Mouse (Mus musculus) C2C12 (cell line): ENCODE data around the gene Sde2. TPM values are rescaled to one million over a fixed set of nuclear protein-coding genes. Genes with fewer than 3 reads are reported as not detected.

Experiments used
- H3K27me3 ChIP-seq: one replicate; pipeline ENCODE4 v1.6.1; 2011; ENCODE audit not compliant: control insufficient read depth, insufficient read depth, insufficient read length
- H3K36me3 ChIP-seq: one replicate; pipeline ENCODE4 v1.6.1; 2011; ENCODE audit not compliant: control insufficient read depth, insufficient read depth
- H3K4me3 ChIP-seq: one replicate; pipeline ENCODE4 v1.5.1; 2011; ENCODE audit warnings: mild to moderate bottlenecking, control low read depth; ENCODE audit not compliant: poor library complexity, insufficient read depth, severe bottlenecking
- H3K79me2 ChIP-seq: one replicate; pipeline ENCODE4 v1.6.1; 2011; ENCODE audit not compliant: control insufficient read depth, insufficient read depth
- H3K79me3 ChIP-seq: one replicate; pipeline ENCODE4 v1.6.1; 2011; ENCODE audit warnings: low read depth, control low read depth
- H3ac ChIP-seq: one replicate; pipeline ENCODE3; 2011; ENCODE audit warnings: low read depth; ENCODE audit not compliant: control insufficient read depth, insufficient read length
- CEBPB ChIP-seq: IDR thresholded peaks from one replicate; pipeline ENCODE4 v1.6.1; 2011; ENCODE audit warnings: low read depth, mild to moderate bottlenecking, control low read depth, moderate library complexity
- CTCF ChIP-seq: IDR thresholded peaks from one replicate; pipeline ENCODE4 v1.5.1; 2011; ENCODE audit not compliant: control insufficient read depth, insufficient read depth, insufficient read length
- FOSL1 ChIP-seq: IDR thresholded peaks from one replicate; pipeline ENCODE4 v1.8.0; 2011; ENCODE audit warnings: mild to moderate bottlenecking, low read length; ENCODE audit not compliant: poor library complexity, insufficient read depth, severe bottlenecking
- MAX ChIP-seq: IDR thresholded peaks from one replicate; pipeline ENCODE4 v1.6.1; 2011; ENCODE audit warnings: mild to moderate bottlenecking, control low read depth
- MYOD1 ChIP-seq: IDR thresholded peaks from one replicate; pipeline ENCODE4 v1.6.1; 2011; ENCODE audit warnings: low read depth; ENCODE audit not compliant: control insufficient read depth, insufficient read length
- MYOG ChIP-seq: IDR thresholded peaks from one replicate; pipeline ENCODE4 v1.6.1; 2011; ENCODE audit not compliant: control insufficient read depth, insufficient read length; ENCODE audit errors: extremely low read depth
- USF1 ChIP-seq: IDR thresholded peaks from one replicate; pipeline ENCODE4 v1.6.1; 2011; ENCODE audit warnings: low read depth, mild to moderate bottlenecking, control low read depth, moderate library complexity
- polyA plus RNA-seq: library from polyadenylated mRNA; unstranded; fragments of >200 nt; fragmentation: generic; extraction: Trizol; gene quantifications from one replicate; pipeline ENCODE4 v1.2.1, GENCODE M21; 2012; ENCODE audit warnings: missing spikeins

Sde2 gene
- polyA plus RNA-seq, 1 experiment = 17.7 TPM

- Histone ChIP-seq H3K4me3 (no peak overlapping the region), H3K79me2 (peaks cover 20% of the 10 kb centered on the region), H3ac (no peak overlapping the region), H3K36me3 (no peaks in the 10 kb centered on the region), H3K79me3 (peaks cover 19% of the 10 kb centered on the region), H3K27me3 (peaks cover 16% of the 10 kb centered on the region)
- TF ChIP-seq MYOG (no peak), USF1 (no peak)
Observed at GRCm38 (mm10) chr1:180901107-180901506, 50.2 kb downstream of the Sde2 start.

GRCm38 (mm10) chr1:180902915-180903314 is 52.0 kb downstream of the Sde2 start:
- H3K79me2 ChIP-seq = peaks cover 32% of the 10 kb centered on the region
- TF ChIP-seq CEBPB (no peak), USF1 (no peak), MAX (no peak), FOSL1 (no peak), MYOG (no peak), MYOD1 (no peak), CTCF (no peak)
- H3K36me3 ChIP-seq = peaks cover 17% of the 10 kb centered on the region
- H3K4me3 ChIP-seq = no peak overlapping the region
- H3ac ChIP-seq = no peak overlapping the region
- peaks cover 23% of the 10 kb centered on the region for H3K79me3 ChIP-seq
- H3K27me3 ChIP-seq = peaks cover 4% of the 10 kb centered on the region

GRCm38 (mm10) chr1:180903666-180904038 is 52.7 kb downstream of the Sde2 start:
- no peak overlapping the region for H3K4me3 ChIP-seq
- peaks cover 21% of the 10 kb centered on the region for H3K36me3 ChIP-seq
- H3K27me3 ChIP-seq = no peaks in the 10 kb centered on the region
- H3ac ChIP-seq = no peak overlapping the region
- TF ChIP-seq MYOD1 (no peak), FOSL1 (no peak), MYOG (no peak), MAX (no peak), USF1 (no peak), CEBPB (no peak), CTCF (no peak)
- H3K79me3 ChIP-seq = peaks cover 25% of the 10 kb centered on the region
- peaks cover 32% of the 10 kb centered on the region for H3K79me2 ChIP-seq

GRCm38 (mm10) chr1:180904039-180904814 is 53.3 kb downstream of the Sde2 start, which contains the start of gene Pycr2:
Gene Pycr2, plus strand, starts transcription at chr1:180904293.
- Histone ChIP-seq H3K27me3 (no peaks in the 10 kb centered on the region), H3K79me3 (peaks cover 25% of the 10 kb centered on the region), H3K4me3 (peak within 1 kb of the TSS; percentile 79)

GRCm38 (mm10) chr1:180904815-180905080 is 53.8 kb downstream of the Sde2 start:
- no peaks in the 10 kb centered on the region for H3K27me3 ChIP-seq
- peaks cover 26% of the 10 kb centered on the region for H3K36me3 ChIP-seq

More at GRCm38 (mm10) chr1:180904039-180904814, 53.3 kb downstream of the Sde2 start, which contains the start of gene Pycr2:
- H3ac ChIP-seq = peak within 1 kb of the TSS; percentile 71
- peaks cover 32% of the 10 kb centered on the region for H3K79me2 ChIP-seq
- TF ChIP-seq CTCF (no peak), USF1 (peak; percentile 99), MAX (peak; percentile 39), MYOG (no peak), FOSL1 (no peak), MYOD1 (no peak), CEBPB (no peak)
- H3K36me3 ChIP-seq = peaks cover 26% of the 10 kb centered on the region

GRCm38 (mm10) chr1:180905307-180905706 is 54.4 kb downstream of the Sde2 start:
- TF ChIP-seq CEBPB (no peak), MYOG (no peak), USF1 (no peak), MYOD1 (no peak), FOSL1 (no peak), MAX (no peak), CTCF (no peak)
- Histone ChIP-seq H3K79me2 (peaks cover 32% of the 10 kb centered on the region), H3K27me3 (no peaks in the 10 kb centered on the region), H3ac (peak overlapping the region; percentile 21), H3K4me3 (peak overlapping the region; percentile 79), H3K79me3 (peaks cover 25% of the 10 kb centered on the region), H3K36me3 (peaks cover 26% of the 10 kb centered on the region)

More at GRCm38 (mm10) chr1:180904815-180905080, 53.8 kb downstream of the Sde2 start:
- Histone ChIP-seq H3ac (peak overlapping the region; percentile 71), H3K4me3 (peak overlapping the region; percentile 79), H3K79me3 (peaks cover 25% of the 10 kb centered on the region), H3K79me2 (peaks cover 32% of the 10 kb centered on the region)
- TF ChIP-seq FOSL1 (no peak), CEBPB (no peak)
